31 mouse cellular contexts compared by ENCODE assay signal in genomic region chr15:16616812-16617211, GRCm38 (mm10).
DNase-seq lines count a peak whose midpoint lies in the region; ATAC-seq and TF ChIP-seq lines count a peak whose summit lies in the region.
"Had no signal": no experiment of that assay in that cellular context is flagged by ENCODE, and none has a peak within 500 bp of the region (broad histone marks: within the 10 kb centered on the region; RNA-seq: fewer than 3 reads in every experiment).

No protein-coding gene starts in this region.

- H3K4me1 ChIP-seq in hindbrain, postnatal 0 days (ENCODE audit: insufficient read depth, low read length), result no peaks in the 10 kb centered on the region
- H3K4me1 ChIP-seq in hindbrain, embryonic 11.5 days (replicated peaks; ENCODE audit: control insufficient read depth, insufficient read depth, low read length), result no peaks in the 10 kb centered on the region
- H3K4me1 ChIP-seq in neural tube, embryonic 14.5 days (ENCODE audit: control insufficient read depth, insufficient read depth, low read length), result no peaks in the 10 kb centered on the region
- H3K4me1 ChIP-seq in neural tube, embryonic 15.5 days, result no peaks in the 10 kb centered on the region
- peaks cover 3% of the 10 kb centered on the region; the same call in 1 of the 2 replicates for H3K4me1 ChIP-seq in stomach, embryonic 16.5 days (ENCODE audit: control insufficient read depth, insufficient read depth, low read length)
- H3K4me1 ChIP-seq: embryonic facial prominence, embryonic 10.5 days; embryonic facial prominence, embryonic 13.5 days; forebrain, embryonic 12.5 days; forebrain, embryonic 15.5 days; heart, embryonic 12.5 days; heart, embryonic 15.5 days; hindbrain, embryonic 10.5 days; hindbrain, embryonic 15.5 days had no signal

- H3K9me3 ChIP-seq in hindbrain, postnatal 0 days (ENCODE audit: low read length), result no peaks in the 10 kb centered on the region
- no peaks in the 10 kb centered on the region for H3K9me3 ChIP-seq in hindbrain, embryonic 11.5 days (ENCODE audit: control insufficient read depth, low read length)
- no peaks in the 10 kb centered on the region for H3K9me3 ChIP-seq in neural tube, embryonic 14.5 days (ENCODE audit: control insufficient read depth, low read length)
- H3K9me3 ChIP-seq in neural tube, embryonic 15.5 days (replicated peaks), result no peaks in the 10 kb centered on the region
- H3K9me3 ChIP-seq in stomach, embryonic 16.5 days (replicated peaks; ENCODE audit: control insufficient read depth, low read length), result no peaks in the 10 kb centered on the region
- H3K9me3 ChIP-seq: embryonic facial prominence, embryonic 10.5 days; embryonic facial prominence, embryonic 13.5 days; forebrain, embryonic 12.5 days; forebrain, embryonic 15.5 days; heart, embryonic 12.5 days; heart, embryonic 15.5 days; hindbrain, embryonic 10.5 days; hindbrain, embryonic 15.5 days had no signal

- no peak overlapping the region for H3K9ac ChIP-seq in hindbrain, postnatal 0 days (replicated peaks; ENCODE audit: low read length)
- no peak overlapping the region for H3K9ac ChIP-seq in hindbrain, embryonic 11.5 days (ENCODE audit: low read depth, low read length)
- no peak overlapping the region for H3K9ac ChIP-seq in neural tube, embryonic 14.5 days (replicated peaks; ENCODE audit: low read depth, low read length)
- no peak overlapping the region for H3K9ac ChIP-seq in neural tube, embryonic 15.5 days (replicated peaks)
- H3K9ac ChIP-seq in stomach, embryonic 16.5 days (ENCODE audit: low read length), result no peak overlapping the region
- H3K9ac ChIP-seq: embryonic facial prominence, embryonic 13.5 days; forebrain, embryonic 12.5 days; forebrain, embryonic 15.5 days; heart, embryonic 12.5 days; heart, embryonic 15.5 days; hindbrain, embryonic 15.5 days had no signal

- no peak overlapping the region for H3K4me2 ChIP-seq in hindbrain, postnatal 0 days (ENCODE audit: low read depth, low read length)
- no peak overlapping the region for H3K4me2 ChIP-seq in hindbrain, embryonic 11.5 days (replicated peaks; ENCODE audit: low read depth, low read length)
- H3K4me2 ChIP-seq in neural tube, embryonic 14.5 days (ENCODE audit: low read depth, low read length), result no peak overlapping the region
- no peak overlapping the region for H3K4me2 ChIP-seq in neural tube, embryonic 15.5 days
- H3K4me2 ChIP-seq in stomach, embryonic 16.5 days (ENCODE audit: low read depth, low read length), result no peak overlapping the region
- H3K4me2 ChIP-seq: embryonic facial prominence, embryonic 13.5 days; forebrain, embryonic 12.5 days; forebrain, embryonic 15.5 days; heart, embryonic 12.5 days; heart, embryonic 15.5 days; hindbrain, embryonic 15.5 days had no signal

- peak; percentile 11 for DNase-seq in hindbrain, postnatal 0 days (ENCODE audit: low spot score)
- DNase-seq in hindbrain, embryonic 11.5 days (ENCODE audit: low spot score), result no peak
- no peak for DNase-seq in left cerebral cortex, postnatal 25 days (ENCODE audit: low spot score in 2 of 2)
- DNase-seq: adrenal gland, postnatal 10 days; adrenal gland, postnatal 36 days; B cell, adult 2 months; cerebellum, adult 11-12 months; cerebellum, adult 8-10 months; cerebellum, postnatal 10 days; cerebellum, postnatal 36 days; embryo, embryonic 11 days; gastrocnemius, postnatal 25 days; heart, adult 18-20 months; heart, postnatal 10 days; heart, postnatal 36 days had no signal

- no peak overlapping the region for H3K4me3 ChIP-seq in hindbrain, postnatal 0 days (ENCODE audit: low read length)
- no peak overlapping the region for H3K4me3 ChIP-seq in hindbrain, embryonic 11.5 days (ENCODE audit: low read depth, low read length)
- H3K4me3 ChIP-seq in neural tube, embryonic 14.5 days (ENCODE audit: low read depth, low read length), result no peak overlapping the region
- no peak overlapping the region for H3K4me3 ChIP-seq in neural tube, embryonic 15.5 days (replicated peaks)
- H3K4me3 ChIP-seq in stomach, embryonic 16.5 days (replicated peaks; ENCODE audit: low read length), result no peak overlapping the region
- H3K4me3 ChIP-seq: embryonic facial prominence, embryonic 10.5 days; embryonic facial prominence, embryonic 13.5 days; erythroblast, embryonic 14.5 days; forebrain, embryonic 12.5 days; forebrain, embryonic 15.5 days; heart, embryonic 12.5 days; heart, embryonic 15.5 days; hindbrain, embryonic 10.5 days; hindbrain, embryonic 15.5 days had no signal

- intact Hi-C loops in left cerebral cortex, postnatal 25 days (cut with DNase I), result no loop called here

- TF ChIP-seq CTCF in hindbrain, postnatal 0 days (IDR thresholded peaks at IDR 0.05; ENCODE audit: low read depth), result no peak

- ATAC-seq in hindbrain, postnatal 0 days, result no peak
- ATAC-seq in hindbrain, embryonic 11.5 days (ENCODE audit: low FRiP score), result no peak
- ATAC-seq in neural tube, embryonic 14.5 days (ENCODE audit: low read depth), result peak; percentile 60; the same call in 1 of the 2 replicates
- no peak for ATAC-seq in neural tube, embryonic 15.5 days (ENCODE audit: low FRiP score)
- ATAC-seq in stomach, embryonic 16.5 days (ENCODE audit: insufficient read depth, low FRiP score), result peak; percentile 40
- no peak for ATAC-seq in cerebellum, adult (ENCODE audit: insufficient number of reproducible peaks, low FRiP score, low TSS enrichment)
- ATAC-seq: activated CD4-positive, CD25-positive, alpha-beta regulatory T cell, adult 4 months; forebrain, embryonic 15.5 days; inflammation-experienced regulatory T-cells, adult 6 months had no signal

- H3K27ac ChIP-seq in hindbrain, postnatal 0 days, result no peak overlapping the region
- no peak overlapping the region for H3K27ac ChIP-seq in hindbrain, embryonic 11.5 days (ENCODE audit: low read depth, low read length)
- no peak overlapping the region for H3K27ac ChIP-seq in neural tube, embryonic 14.5 days (ENCODE audit: low read depth, low read length)
- H3K27ac ChIP-seq in neural tube, embryonic 15.5 days (replicated peaks), result no peak overlapping the region
- no peak overlapping the region for H3K27ac ChIP-seq in stomach, embryonic 16.5 days (ENCODE audit: low read length)
- H3K27ac ChIP-seq: embryonic facial prominence, embryonic 10.5 days; embryonic facial prominence, embryonic 13.5 days; forebrain, embryonic 12.5 days; forebrain, embryonic 15.5 days; heart, embryonic 15.5 days; hindbrain, embryonic 10.5 days; hindbrain, embryonic 15.5 days had no signal

- H3K27me3 ChIP-seq in hindbrain, postnatal 0 days (ENCODE audit: insufficient read depth, low read length), result no peaks in the 10 kb centered on the region
- no peaks in the 10 kb centered on the region for H3K27me3 ChIP-seq in hindbrain, embryonic 11.5 days (ENCODE audit: control insufficient read depth, insufficient read depth, low read length)
- H3K27me3 ChIP-seq in neural tube, embryonic 14.5 days (ENCODE audit: control insufficient read depth, insufficient read depth, low read length), result no peaks in the 10 kb centered on the region
- H3K27me3 ChIP-seq in neural tube, embryonic 15.5 days (replicated peaks), result no peaks in the 10 kb centered on the region
- H3K27me3 ChIP-seq in stomach, embryonic 16.5 days (ENCODE audit: control insufficient read depth, insufficient read depth, low read length), result no peaks in the 10 kb centered on the region
- H3K27me3 ChIP-seq: CH12.LX; embryonic facial prominence, embryonic 13.5 days; forebrain, embryonic 12.5 days; forebrain, embryonic 15.5 days; heart, embryonic 12.5 days; heart, embryonic 15.5 days; hindbrain, embryonic 15.5 days had no signal

- WGBS in hindbrain, postnatal 0 days, result 68% methylated on average over 5 of the region's 5 CpGs
- WGBS in hindbrain, embryonic 11.5 days, result 93% methylated on average over 5 of the region's 5 CpGs
- WGBS in neural tube, embryonic 14.5 days, result 78% methylated on average over 5 of the region's 5 CpGs
- WGBS in neural tube, embryonic 15.5 days, result 78% methylated on average over 5 of the region's 5 CpGs
- WGBS in stomach, embryonic 16.5 days, result 66% methylated on average over 5 of the region's 5 CpGs

- H3K36me3 ChIP-seq in hindbrain, postnatal 0 days (ENCODE audit: insufficient read depth, low read length), result no peaks in the 10 kb centered on the region
- no peaks in the 10 kb centered on the region for H3K36me3 ChIP-seq in hindbrain, embryonic 11.5 days (ENCODE audit: control insufficient read depth, insufficient read depth, low read length)
- no peaks in the 10 kb centered on the region for H3K36me3 ChIP-seq in neural tube, embryonic 14.5 days (ENCODE audit: control insufficient read depth, insufficient read depth, low read length)
- no peaks in the 10 kb centered on the region for H3K36me3 ChIP-seq in neural tube, embryonic 15.5 days
- no peaks in the 10 kb centered on the region for H3K36me3 ChIP-seq in stomach, embryonic 16.5 days (ENCODE audit: control insufficient read depth, insufficient read depth, low read length)
- H3K36me3 ChIP-seq: embryonic facial prominence, embryonic 10.5 days; embryonic facial prominence, embryonic 13.5 days; forebrain, embryonic 12.5 days; forebrain, embryonic 15.5 days; heart, embryonic 12.5 days; heart, embryonic 15.5 days; hindbrain, embryonic 10.5 days; hindbrain, embryonic 15.5 days had no signal

Comparison
In these comparisons a context has a peak if more than half of its experiments do, and no peak if none do; other contexts are left out.
1. ATAC-seq: peak in neural tube, embryonic 14.5 days (single experiment) and stomach, embryonic 16.5 days (single experiment); none in hindbrain, postnatal 0 days (single experiment), hindbrain, embryonic 11.5 days (single experiment), neural tube, embryonic 15.5 days (single experiment) and cerebellum, adult (single experiment).